8 mouse cellular contexts compared by ENCODE assay signal in genomic region chr6:133104609-133104921, GRCm38 (mm10). TPM values are rescaled to one million over a fixed set of nuclear protein-coding genes. Genes with fewer than 3 reads are reported as not detected.
A peak's percentile ranks its signal among the peaks of the same experiment; 100 is the strongest.
DNase-seq lines count a peak whose midpoint lies in the region; ATAC-seq lines count a peak whose summit lies in the region.

Smim10l1 (plus strand) TSS chr6:133104909.

- no peak for ATAC-seq in forebrain, embryonic 11.5 days (replicated peaks; ENCODE audit: low FRiP score)
- no peak for ATAC-seq in hematopoietic stem cell, adult 5-6 weeks (replicated peaks in 1 of 2; ENCODE audit: insufficient read depth in 1 of 2, low FRiP score in 2 of 2, low TSS enrichment in 1 of 2, low read depth in 1 of 2, poor library complexity in 2 of 2, severe bottlenecking in 2 of 2)
- no peak for ATAC-seq in liver, embryonic 11.5 days (replicated peaks; ENCODE audit: low FRiP score)
- no peak for ATAC-seq in stomach, embryonic 16.5 days (ENCODE audit: insufficient read depth, low FRiP score)

- H3K4me3 ChIP-seq in forebrain, embryonic 11.5 days (ENCODE audit: low read depth, low read length) = peak within 1 kb of the TSS; percentile 73
- H3K4me3 ChIP-seq in liver, embryonic 11.5 days (ENCODE audit: low read depth, low read length) = peak within 1 kb of the TSS; percentile 81
- H3K4me3 ChIP-seq in stomach, embryonic 16.5 days (replicated peaks; ENCODE audit: low read length) = peak within 1 kb of the TSS; percentile 70

- no peaks in the 10 kb centered on the region for H3K36me3 ChIP-seq in forebrain, embryonic 11.5 days (ENCODE audit: control insufficient read depth, insufficient read depth, low read length)
- no peaks in the 10 kb centered on the region; the same call in 1 of the 2 replicates for H3K36me3 ChIP-seq in liver, embryonic 11.5 days (ENCODE audit: control insufficient read depth, insufficient read depth, low read length)
- peaks cover 3% of the 10 kb centered on the region; the same call in 1 of the 2 replicates for H3K36me3 ChIP-seq in stomach, embryonic 16.5 days (ENCODE audit: control insufficient read depth, insufficient read depth, low read length)

- no peak for DNase-seq in urinary bladder, adult 2 months (ENCODE audit: low spot score)
- DNase-seq in urinary bladder, postnatal 14 days (ENCODE audit: low spot score) = no peak
- no peak for DNase-seq in forebrain, embryonic 11.5 days (ENCODE audit: low spot score)
- no peak for DNase-seq in liver, embryonic 11.5 days (ENCODE audit: low spot score)
- no peak for DNase-seq in frontal cortex, postnatal 36 days (ENCODE audit: low spot score in 2 of 2)
- no peak for DNase-seq in right cerebral cortex, postnatal 10 days (ENCODE audit: low spot score in 2 of 2)

- H3K9me3 ChIP-seq in forebrain, embryonic 11.5 days (ENCODE audit: control insufficient read depth, low read length) = no peaks in the 10 kb centered on the region
- H3K9me3 ChIP-seq in liver, embryonic 11.5 days (ENCODE audit: control insufficient read depth, low read length) = no peaks in the 10 kb centered on the region
- no peaks in the 10 kb centered on the region for H3K9me3 ChIP-seq in stomach, embryonic 16.5 days (replicated peaks; ENCODE audit: control insufficient read depth, low read length)

- H3K4me1 ChIP-seq in forebrain, embryonic 11.5 days (replicated peaks; ENCODE audit: control insufficient read depth, insufficient read depth, low read length) = no peaks in the 10 kb centered on the region
- H3K4me1 ChIP-seq in liver, embryonic 11.5 days (replicated peaks; ENCODE audit: control insufficient read depth, insufficient read depth, low read length) = no peaks in the 10 kb centered on the region
- no peaks in the 10 kb centered on the region for H3K4me1 ChIP-seq in stomach, embryonic 16.5 days (ENCODE audit: control insufficient read depth, insufficient read depth, low read length)

- peak within 1 kb of the TSS; percentile 98 for H3K27ac ChIP-seq in forebrain, embryonic 11.5 days (ENCODE audit: low read depth, low read length)
- H3K27ac ChIP-seq in liver, embryonic 11.5 days (ENCODE audit: low read depth, low read length) = peak within 1 kb of the TSS; percentile 92
- H3K27ac ChIP-seq in stomach, embryonic 16.5 days (ENCODE audit: low read length) = peak within 1 kb of the TSS; percentile 96

- peak within 1 kb of the TSS; percentile 88 for H3K9ac ChIP-seq in forebrain, embryonic 11.5 days (ENCODE audit: low read length)
- peak within 1 kb of the TSS; percentile 88 for H3K9ac ChIP-seq in liver, embryonic 11.5 days (ENCODE audit: low read depth, low read length)
- peak within 1 kb of the TSS; percentile 97 for H3K9ac ChIP-seq in stomach, embryonic 16.5 days (ENCODE audit: low read length)

- H3K4me2 ChIP-seq in forebrain, embryonic 11.5 days (ENCODE audit: low read depth, low read length, severe bottlenecking) = peak within 1 kb of the TSS; percentile 45
- H3K4me2 ChIP-seq in liver, embryonic 11.5 days = peak within 1 kb of the TSS; percentile 75
- peak within 1 kb of the TSS; percentile 73 for H3K4me2 ChIP-seq in stomach, embryonic 16.5 days (ENCODE audit: low read depth, low read length)

- H3K27me3 ChIP-seq in forebrain, embryonic 11.5 days (ENCODE audit: control insufficient read depth, insufficient read depth, low read length) = no peaks in the 10 kb centered on the region
- H3K27me3 ChIP-seq in liver, embryonic 11.5 days (replicated peaks; ENCODE audit: control insufficient read depth, insufficient read depth, low read length) = no peaks in the 10 kb centered on the region
- H3K27me3 ChIP-seq in stomach, embryonic 16.5 days (ENCODE audit: control insufficient read depth, insufficient read depth, low read length) = no peaks in the 10 kb centered on the region

RNA-seq across cellular contexts. Expression of gene Smim10l1, which starts in this region (rescaled TPM):
- 42.1 and 44.6 TPM in 2 replicates for polyA plus RNA-seq in urinary bladder, adult 2 months (2012; rRNA removed)
- 59.8 and 70.4 TPM in 2 replicates for polyA plus RNA-seq in forebrain, embryonic 11.5 days (2014; fragmentation: Nextera tagmentation; extraction: Ambion mirVana)
- 119 and 149 TPM in 2 replicates for total RNA-seq in hematopoietic stem cell, adult 5-6 weeks (2017)
- 41.0 and 43.3 TPM in 2 replicates for polyA plus RNA-seq in liver, embryonic 11.5 days (2014; fragmentation: Nextera tagmentation; extraction: Ambion mirVana)
- polyA plus RNA-seq in stomach, embryonic 16.5 days (2015; fragmentation: Nextera tagmentation; extraction: Ambion mirVana) = 74.9 and 82.3 TPM in 2 replicates
